Mouse (Mus musculus): ENCODE results near the gene Tm9sf1. TPM values are rescaled to one million over a fixed set of nuclear protein-coding genes. Genes with fewer than 3 reads are reported as not detected.

Tm9sf1 gene
- total and polyA plus RNA-seq, 2 experiments from 2014 or later, result 47.7 to 54.3 TPM

DNA sequence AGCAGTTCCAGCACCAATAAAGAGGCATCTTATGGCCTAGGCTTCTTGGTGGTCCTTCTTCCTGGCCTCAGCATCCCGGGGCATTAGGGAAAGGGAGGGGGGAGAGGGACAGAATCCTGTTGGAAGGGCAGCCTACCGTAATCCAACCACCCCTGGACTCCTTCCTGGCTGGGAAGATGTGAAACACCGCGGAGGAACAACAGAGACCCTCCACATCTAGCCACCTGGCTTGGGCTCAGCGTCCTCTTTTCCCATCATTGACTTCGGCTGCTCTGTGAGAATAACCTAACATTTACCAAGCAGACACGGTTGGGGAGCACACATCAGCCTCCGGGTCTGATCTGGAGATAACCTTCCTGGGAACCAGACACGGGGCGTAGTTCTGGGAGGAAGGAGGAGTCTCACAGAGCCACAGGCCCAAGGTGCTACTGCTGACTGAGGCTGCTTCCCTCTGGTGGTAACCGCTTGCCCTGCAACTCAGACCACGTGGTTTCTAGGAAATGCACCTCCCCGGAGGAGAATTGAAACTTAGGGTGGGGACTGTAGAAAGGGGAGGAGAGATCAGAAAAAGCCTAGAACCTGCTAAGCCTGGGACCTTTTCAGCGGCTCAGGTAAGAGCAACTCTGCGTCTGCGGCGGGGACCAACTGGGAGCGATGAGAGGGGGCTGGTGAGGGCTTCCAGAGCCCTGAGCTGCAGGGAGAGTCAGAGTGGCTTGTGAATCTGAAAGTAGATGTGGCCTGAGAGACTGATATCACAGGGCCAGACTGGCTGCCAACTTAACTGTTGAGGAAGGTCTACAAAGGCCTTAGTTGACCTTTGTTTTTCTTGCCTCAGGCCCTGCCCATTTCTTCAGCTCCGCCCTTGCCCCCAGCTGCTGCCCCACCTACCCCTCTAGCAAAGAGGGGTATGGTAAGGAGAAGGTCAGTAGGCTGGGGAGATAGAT, 39.7 kb downstream of the Tm9sf1 start:
- Histone ChIP-seq H3K4me1 (ENCODE audit: insufficient read depth, low read length) (no peaks in the 10 kb centered on the region), H3K27ac (ENCODE audit: low read depth, low read length) (peak overlapping the region; percentile 68), H3K36me3 (ENCODE audit: insufficient read depth, low read length) (peaks cover 73% of the 10 kb centered on the region), H3K9me3 (ENCODE audit: low read length) (no peaks in the 10 kb centered on the region), H3K4me3 (ENCODE audit: low read depth, low read length) (peak overlapping the region; percentile 29), H3K4me2 (ENCODE audit: low read depth, low read length, poor library complexity, severe bottlenecking) (peak overlapping the region; percentile 52), H3K9ac (replicated peaks; ENCODE audit: low read length, poor library complexity, severe bottlenecking) (peak overlapping the region; percentile 51; the same call in 1 of the 2 replicates), H3K27me3 (ENCODE audit: insufficient read depth, low read length) (no peaks in the 10 kb centered on the region)
- DNase-seq (ENCODE audit: low spot score), result peak; percentile 91
- ATAC-seq (ENCODE audit: low FRiP score), result peak; percentile 90
- 18% methylated on average over 19 of the region's 19 CpGs for WGBS
- TF ChIP-seq CTCF (IDR thresholded peaks at IDR 0.05), result peak; percentile 95

DNA sequence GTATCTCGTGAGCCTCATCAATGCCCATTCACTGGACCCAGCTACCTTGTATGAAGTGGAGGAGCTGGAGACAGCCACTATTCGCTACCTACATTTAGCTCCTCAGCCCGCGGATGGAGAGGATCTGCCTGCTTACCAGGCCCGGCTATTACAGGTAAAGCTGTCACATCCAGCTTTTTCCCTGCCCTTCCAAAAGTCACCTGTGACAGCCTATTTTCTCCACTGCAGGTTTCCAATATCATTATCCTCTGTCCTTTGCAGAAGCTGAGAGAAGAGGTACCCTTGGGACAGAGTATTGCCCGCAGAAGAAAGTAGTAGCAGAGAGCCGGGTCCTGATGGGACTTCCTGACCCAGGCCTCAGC, 40.4 kb downstream of the Tm9sf1 start, which contains the start of gene Irf9:
Gene Irf9, plus strand, starts transcription at position 301 of the 362 bp plus-strand sequence.
- Histone ChIP-seq H3K9ac (replicated peaks; ENCODE audit: low read length, poor library complexity, severe bottlenecking) (peak within 1 kb of the TSS; percentile 51; the same call in 1 of the 2 replicates), H3K27me3 (ENCODE audit: insufficient read depth, low read length) (no peaks in the 10 kb centered on the region), H3K4me2 (ENCODE audit: low read depth, low read length, poor library complexity, severe bottlenecking) (peak within 1 kb of the TSS; percentile 52), H3K36me3 (ENCODE audit: insufficient read depth, low read length) (peaks cover 73% of the 10 kb centered on the region), H3K27ac (ENCODE audit: low read depth, low read length) (peak within 1 kb of the TSS; percentile 68), H3K4me1 (ENCODE audit: insufficient read depth, low read length) (no peaks in the 10 kb centered on the region), H3K9me3 (ENCODE audit: low read length) (no peaks in the 10 kb centered on the region), H3K4me3 (ENCODE audit: low read depth, low read length) (peak within 1 kb of the TSS; percentile 29)
- no peak for ATAC-seq (ENCODE audit: low FRiP score)
- no peak for DNase-seq (ENCODE audit: low spot score)
- WGBS, result 88% methylated on average over 7 of the region's 7 CpGs
- TF ChIP-seq CTCF (IDR thresholded peaks at IDR 0.05), result no peak

DNA sequence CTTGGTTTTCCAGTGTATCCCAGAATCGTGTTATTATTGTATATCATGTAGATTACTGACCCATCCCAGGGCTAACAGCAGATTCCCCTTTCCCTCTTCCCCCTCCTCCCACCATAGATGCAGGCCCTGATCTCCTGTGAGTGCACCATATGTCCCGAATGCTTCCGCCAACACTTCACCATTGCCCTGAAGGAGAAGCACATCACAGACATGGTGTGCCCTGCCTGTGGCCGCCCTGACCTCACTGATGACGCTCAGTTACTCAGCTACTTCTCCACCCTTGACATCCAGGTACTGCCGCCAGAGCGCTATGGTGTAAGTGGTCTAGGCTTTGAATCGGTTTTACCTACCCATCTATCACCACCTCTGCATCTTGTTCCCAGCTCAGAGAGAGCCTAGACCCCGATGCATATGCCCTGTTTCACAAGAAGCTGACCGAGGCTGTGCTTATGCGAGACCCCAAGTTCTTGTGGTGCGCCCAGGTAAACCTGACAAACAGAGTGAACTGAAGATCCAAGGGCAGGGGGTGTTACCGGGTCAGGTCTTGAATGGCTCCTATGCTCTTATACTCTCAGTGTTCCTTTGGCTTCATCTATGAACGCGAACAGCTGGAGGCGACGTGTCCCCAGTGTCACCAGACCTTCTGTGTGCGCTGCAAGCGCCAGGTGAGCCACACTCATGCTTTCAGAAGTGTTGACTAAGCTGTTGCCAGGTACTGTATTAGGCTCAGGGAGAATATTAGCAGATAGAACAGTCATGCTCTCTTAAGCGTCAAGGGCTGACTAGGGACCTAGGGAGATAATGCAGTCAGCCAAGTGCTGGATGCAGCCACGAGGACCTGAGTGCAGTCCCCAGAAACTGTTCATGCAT, 44.9 kb downstream of the Tm9sf1 start:
- Histone ChIP-seq H3K4me2 (ENCODE audit: low read depth, low read length, poor library complexity, severe bottlenecking) (no peak overlapping the region), H3K27ac (ENCODE audit: low read depth, low read length) (no peak overlapping the region), H3K9me3 (ENCODE audit: low read length) (no peaks in the 10 kb centered on the region), H3K4me3 (ENCODE audit: low read depth, low read length) (no peak overlapping the region), H3K36me3 (ENCODE audit: insufficient read depth, low read length) (peaks cover 83% of the 10 kb centered on the region), H3K27me3 (ENCODE audit: insufficient read depth, low read length) (no peaks in the 10 kb centered on the region), H3K4me1 (ENCODE audit: insufficient read depth, low read length) (no peaks in the 10 kb centered on the region), H3K9ac (replicated peaks; ENCODE audit: low read length, poor library complexity, severe bottlenecking) (no peak overlapping the region)
- 94% methylated on average over 21 of the region's 21 CpGs for WGBS
- TF ChIP-seq CTCF (IDR thresholded peaks at IDR 0.05), result no peak
- DNase-seq (ENCODE audit: low spot score) (no peak), ATAC-seq (ENCODE audit: low FRiP score) (no peak)

DNA sequence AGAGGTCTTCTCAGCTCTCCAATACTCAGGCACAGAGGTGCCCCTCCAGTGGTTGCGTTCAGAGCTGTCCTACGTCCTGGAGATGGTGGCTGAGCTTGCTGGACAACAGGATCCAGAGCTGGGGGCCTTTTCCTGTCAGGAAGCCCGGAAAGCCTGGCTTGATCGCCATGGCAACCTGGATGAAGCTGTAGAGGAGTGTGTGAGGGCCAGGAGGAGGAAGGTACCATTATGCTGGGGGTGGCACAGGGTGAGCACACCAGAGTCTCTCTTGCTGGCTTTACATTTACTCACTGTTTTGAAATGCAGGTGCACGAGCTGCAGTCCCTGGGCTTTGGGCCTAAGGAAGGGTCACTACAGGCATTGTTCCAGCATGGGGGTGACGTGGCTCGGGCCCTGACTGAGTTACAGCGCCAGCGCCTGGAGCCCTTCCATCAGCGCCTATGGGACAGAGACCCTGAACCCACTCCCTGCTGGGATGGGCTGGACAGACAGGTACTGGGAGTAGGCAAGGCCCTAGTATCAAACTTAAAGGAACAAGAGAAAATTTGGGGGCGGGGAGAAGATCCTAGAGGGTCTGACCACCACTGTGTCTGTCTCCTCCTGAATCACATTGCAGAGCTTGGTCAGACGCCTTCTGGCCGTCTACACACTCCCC, 47.4 kb downstream of the Tm9sf1 start:
- no peaks in the 10 kb centered on the region for H3K9me3 ChIP-seq (ENCODE audit: low read length)
- no peak overlapping the region for H3K27ac ChIP-seq (ENCODE audit: low read depth, low read length)
- no peak overlapping the region for H3K4me3 ChIP-seq (ENCODE audit: low read depth, low read length)
- DNase-seq (ENCODE audit: low spot score) (peak; percentile 55), ATAC-seq (ENCODE audit: low FRiP score) (no peak)
- no peak for TF ChIP-seq CTCF (IDR thresholded peaks at IDR 0.05)
- H3K27me3 ChIP-seq (ENCODE audit: insufficient read depth, low read length), result no peaks in the 10 kb centered on the region
- H3K4me2 ChIP-seq (ENCODE audit: low read depth, low read length, poor library complexity, severe bottlenecking), result no peak overlapping the region
- peaks cover 58% of the 10 kb centered on the region for H3K36me3 ChIP-seq (ENCODE audit: insufficient read depth, low read length)
- 64% methylated on average over 13 of the region's 13 CpGs for WGBS
- H3K4me1 ChIP-seq (ENCODE audit: insufficient read depth, low read length), result peaks cover 9% of the 10 kb centered on the region; the same call in 1 of the 2 replicates
- no peak overlapping the region for H3K9ac ChIP-seq (replicated peaks; ENCODE audit: low read length, poor library complexity, severe bottlenecking)

DNA sequence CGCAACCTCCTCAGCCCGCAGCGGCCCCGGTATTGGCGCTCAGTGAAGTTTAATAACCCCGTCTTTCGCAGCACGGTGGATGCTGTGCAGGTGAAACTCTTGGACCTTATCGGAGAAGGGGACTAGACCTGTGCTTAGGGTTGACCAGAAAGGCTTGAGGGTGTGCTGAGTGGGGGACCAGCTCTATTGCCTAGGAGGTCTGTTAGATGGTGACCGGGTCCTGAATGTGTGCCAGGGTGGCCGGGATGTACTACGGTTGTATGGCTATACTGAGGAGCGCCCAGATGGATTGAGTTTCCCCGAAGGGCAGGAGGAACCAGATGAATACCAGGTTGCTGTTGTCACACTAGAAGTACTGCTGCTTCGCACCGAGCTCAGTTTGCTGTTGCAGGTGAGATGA, 51.4 kb downstream of the Tm9sf1 start:
- Histone ChIP-seq H3K9ac (replicated peaks; ENCODE audit: low read length, poor library complexity, severe bottlenecking) (peak overlapping the region; percentile 83), H3K9me3 (ENCODE audit: low read length) (no peaks in the 10 kb centered on the region), H3K36me3 (ENCODE audit: insufficient read depth, low read length) (peaks cover 40% of the 10 kb centered on the region), H3K4me1 (ENCODE audit: insufficient read depth, low read length) (peaks cover 9% of the 10 kb centered on the region; the same call in 1 of the 2 replicates), H3K27ac (ENCODE audit: low read depth, low read length) (peak overlapping the region; percentile 84), H3K4me2 (ENCODE audit: low read depth, low read length, poor library complexity, severe bottlenecking) (peak overlapping the region; percentile 94), H3K27me3 (ENCODE audit: insufficient read depth, low read length) (no peaks in the 10 kb centered on the region), H3K4me3 (ENCODE audit: low read depth, low read length) (peak overlapping the region; percentile 80)
- WGBS, result 7% methylated on average over 16 of the region's 16 CpGs
- no peak for ATAC-seq (ENCODE audit: low FRiP score)
- DNase-seq (ENCODE audit: low spot score), result no peak
- TF ChIP-seq CTCF (IDR thresholded peaks at IDR 0.05), result no peak
